Mouse (Mus musculus) frontal cortex, postnatal 36 days (tissue): Measurements from ENCODE around the gene Gm5798.
"Not testable (repeated sequence)": the region's sequence is repeated elsewhere in the genome, so short reads cannot be mapped to it uniquely, and the experiment has no call there.

Experiments
- DNase-seq, 2 experiments: peaks; one replicate each; pipeline ENCODE4 v3.0.0; 2022; ENCODE audit warnings: low spot score in 2 of 2

Gm5798 gene

GRCm38 (mm10) chr14:41348309-41348708 lies at the start of gene Gm5798:
TSS of gene Gm5798 (plus strand) at chr14:41348609.
- DNase-seq: not testable (repeated sequence)

DNA sequence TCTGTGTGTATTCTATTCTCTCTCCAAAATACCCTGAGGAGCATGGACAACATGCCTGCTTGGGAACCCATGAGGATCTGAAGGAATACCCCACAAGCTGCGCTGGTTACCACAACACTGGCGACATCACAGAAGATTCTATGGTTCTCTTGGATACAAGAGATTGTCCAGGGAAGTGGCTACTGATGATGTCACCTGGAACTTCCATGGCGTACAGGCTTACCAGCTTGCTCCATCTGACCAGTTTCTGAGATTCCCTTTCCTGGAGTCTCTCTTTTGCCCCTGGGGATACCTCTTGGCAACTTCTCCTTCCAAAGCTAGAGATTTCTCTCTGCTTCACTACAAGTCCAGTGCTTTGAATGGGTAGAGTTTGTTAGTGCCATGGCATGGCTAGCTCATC lies 37.9 kb downstream of the Gm5798 start, which contains the start of gene Gm7945:
Gene Gm7945 (minus strand): TSS at position 101 of the 400 bp plus-strand sequence.
- not testable (repeated sequence) for DNase-seq
